8 mouse cellular contexts compared by ENCODE assay signal in genomic region chr13:108316487-108316903, GRCm38 (mm10). TPM values are rescaled to one million over a fixed set of nuclear protein-coding genes. Genes with fewer than 3 reads are reported as not detected.
A peak's percentile ranks its signal among the peaks of the same experiment; 100 is the strongest.
DNase-seq lines count a peak whose midpoint lies in the region; ATAC-seq and TF ChIP-seq lines count a peak whose summit lies in the region.

No protein-coding gene starts in this region.

- in situ Hi-C loops in CH12.LX (cut with MboI; ENCODE audit: low pct_ligation_motif_present, low pct_unique_long_range_greater_than_20kb, low sequenced_read_pairs), result loop anchor here (5.0 to 25.0 kb wide), 2 partner anchors 104 to 429 kb away; partner anchors contain the start of gene Elovl7

- H3K4me3 ChIP-seq in CH12.LX (replicated peaks in 1 of 3; ENCODE audit: low read depth in 2 of 3, low read length in 2 of 3, poor library complexity in 1 of 3), result peak overlapping the region; percentile 79 to 95 (median 87)
- H3K4me3 ChIP-seq in embryonic facial prominence, embryonic 15.5 days (replicated peaks), result peak overlapping the region; percentile 73
- H3K4me3 ChIP-seq in intestine, embryonic 14.5 days (ENCODE audit: low read depth, low read length), result peak overlapping the region; percentile 86
- H3K4me3 ChIP-seq in midbrain, embryonic 15.5 days, result peak overlapping the region; percentile 71

- peak overlapping the region; percentile 16 for H3K9ac ChIP-seq in CH12.LX (ENCODE audit: insufficient read depth, low read depth)
- peak overlapping the region; percentile 26; the same call in 1 of the 2 replicates for H3K9ac ChIP-seq in embryonic facial prominence, embryonic 15.5 days
- H3K9ac ChIP-seq in intestine, embryonic 14.5 days (ENCODE audit: low read length), result peak overlapping the region; percentile 72
- H3K9ac ChIP-seq in midbrain, embryonic 15.5 days, result peak overlapping the region; percentile 70

- H3K27me3 ChIP-seq in CH12.LX (replicated peaks), result no peaks in the 10 kb centered on the region
- no peaks in the 10 kb centered on the region for H3K27me3 ChIP-seq in embryonic facial prominence, embryonic 15.5 days
- no peaks in the 10 kb centered on the region for H3K27me3 ChIP-seq in intestine, embryonic 14.5 days (replicated peaks; ENCODE audit: control insufficient read depth, insufficient read depth, low read length)
- H3K27me3 ChIP-seq in midbrain, embryonic 15.5 days (replicated peaks), result no peaks in the 10 kb centered on the region

- no peak for TF ChIP-seq POLR2A in CH12.LX (IDR thresholded peaks at IDR 0.05; ENCODE audit: low read depth, low read length)

- 0 out of 2 replicates have a peak, but pooled peaks have one; percentile 18 for ATAC-seq in embryonic facial prominence, embryonic 15.5 days (ENCODE audit: insufficient number of reproducible peaks, low FRiP score, low TSS enrichment, low read depth)
- ATAC-seq in intestine, embryonic 14.5 days (replicated peaks; ENCODE audit: low FRiP score, low TSS enrichment, low read depth), result peak; percentile 69
- ATAC-seq in midbrain, embryonic 15.5 days (replicated peaks), result peak; percentile 38

- no peak overlapping the region for H3K27ac ChIP-seq in CH12.LX (ENCODE audit: insufficient read depth, low read depth)
- no peak overlapping the region for H3K27ac ChIP-seq in embryonic facial prominence, embryonic 15.5 days (replicated peaks)
- H3K27ac ChIP-seq in intestine, embryonic 14.5 days (ENCODE audit: low read depth), result no peak overlapping the region
- no peak overlapping the region for H3K27ac ChIP-seq in midbrain, embryonic 15.5 days

- H3K4me2 ChIP-seq in CH12.LX (ENCODE audit: insufficient read depth, low read depth, poor library complexity, severe bottlenecking), result peak overlapping the region; percentile 76
- H3K4me2 ChIP-seq in embryonic facial prominence, embryonic 15.5 days (replicated peaks), result peak overlapping the region; percentile 86
- peak overlapping the region; percentile 96 for H3K4me2 ChIP-seq in intestine, embryonic 14.5 days (ENCODE audit: low read length)
- peak overlapping the region; percentile 89 for H3K4me2 ChIP-seq in midbrain, embryonic 15.5 days

- H3K9me3 ChIP-seq in CH12.LX (replicated peaks; ENCODE audit: low read length), result peaks cover 2% of the 10 kb centered on the region
- H3K9me3 ChIP-seq in embryonic facial prominence, embryonic 15.5 days (replicated peaks), result no peaks in the 10 kb centered on the region
- H3K9me3 ChIP-seq in intestine, embryonic 14.5 days (ENCODE audit: control insufficient read depth, low read length), result no peaks in the 10 kb centered on the region
- H3K9me3 ChIP-seq in midbrain, embryonic 15.5 days, result no peaks in the 10 kb centered on the region

- TF ChIP-seq EP300 in CH12.LX (IDR thresholded peaks at IDR 0.05; ENCODE audit: low read length), result no peak

- dilution Hi-C loops in CH12.LX (cut with MboI; ENCODE audit: extremely low pct_ligation_motif_present, extremely low pct_unique_long_range_greater_than_20kb, low sequenced_read_pairs), result no loop called here

- WGBS in embryonic facial prominence, embryonic 15.5 days, result under 1% methylated on average over 32 of the region's 32 CpGs
- under 1% methylated on average over 32 of the region's 32 CpGs for WGBS in intestine, embryonic 14.5 days
- WGBS in midbrain, embryonic 15.5 days, result under 1% methylated on average over 32 of the region's 32 CpGs

- peaks cover 0 to 11% of the 10 kb centered on the region in 2 experiments for H3K36me3 ChIP-seq in CH12.LX (replicated peaks in 1 of 2; ENCODE audit: control insufficient read depth in 1 of 2, insufficient read depth in 1 of 2, low read length in 1 of 2)
- no peaks in the 10 kb centered on the region for H3K36me3 ChIP-seq in embryonic facial prominence, embryonic 15.5 days
- no peaks in the 10 kb centered on the region for H3K36me3 ChIP-seq in intestine, embryonic 14.5 days (ENCODE audit: control insufficient read depth, insufficient read depth, low read length)
- no peaks in the 10 kb centered on the region for H3K36me3 ChIP-seq in midbrain, embryonic 15.5 days (replicated peaks)

- no peak for TF ChIP-seq CTCF in CH12.LX (conservative IDR thresholded peaks at IDR 0.05 in 1 of 2, IDR thresholded peaks at IDR 0.05 in 1 of 2; ENCODE audit: low read depth in 2 of 2, low read length in 2 of 2)

- TF ChIP-seq RAD21 in CH12.LX (IDR thresholded peaks at IDR 0.05; ENCODE audit: low read depth, low read length), result no peak

- H3K4me1 ChIP-seq in CH12.LX (ENCODE audit: control insufficient read depth in 1 of 2, insufficient read depth in 2 of 2), result peaks cover 3 to 20% of the 10 kb centered on the region in 2 experiments; a peak in 3 of 4 replicates
- H3K4me1 ChIP-seq in embryonic facial prominence, embryonic 15.5 days, result peaks cover 16% of the 10 kb centered on the region; the same call in 1 of the 2 replicates
- H3K4me1 ChIP-seq in intestine, embryonic 14.5 days (replicated peaks; ENCODE audit: control insufficient read depth, insufficient read depth, low read length), result peaks cover 3% of the 10 kb centered on the region
- peaks cover 13% of the 10 kb centered on the region for H3K4me1 ChIP-seq in midbrain, embryonic 15.5 days

- 0 out of 2 replicates have a peak, but pooled peaks cover 3% of the 10 kb centered on the region for H3K79me2 ChIP-seq in CH12.LX (replicated peaks; ENCODE audit: control insufficient read depth, extremely low read depth, insufficient read depth, poor library complexity, severe bottlenecking)

- peak; percentile 6 for DNase-seq in cerebellum, adult 11 months
- no peak for DNase-seq in cerebellum, postnatal 10 days
- DNase-seq in CH12.LX (ENCODE audit: extremely low read depth), result peak; percentile 49
- DNase-seq in intestine, embryonic 14.5 days (ENCODE audit: low spot score), result no peak
- peak; percentile 56 for DNase-seq in thymus, postnatal 4 days
- no peak for DNase-seq in layer of hippocampus, postnatal 36 days

TF ChIP-seq in CH12.LX, 34 proteins besides CTCF, POLR2A, EP300 and RAD21:
- peak; percentile 42; the same call in 1 of the 2 replicates for TF ChIP-seq SIN3A (IDR thresholded peaks at IDR 0.05; ENCODE audit: low read length)
- no peak for TF ChIP-seq BHLHE40 (IDR thresholded peaks at IDR 0.05; ENCODE audit: low read depth, low read length)
- TF ChIP-seq HCFC1 (IDR thresholded peaks at IDR 0.05; ENCODE audit: low read depth, low read length), result peak; percentile 5; the same call in 1 of the 2 replicates

RNA-seq across cellular contexts. Expression of gene Depdc1b, which starts 0.4 kb away (rescaled TPM):
- total RNA-seq in CH12.LX (2012; rRNA removed) (11.1 and 12.8 TPM in 2 replicates), CH12.LX (2014; rRNA removed) (16.3 and 17.8 TPM in 2 replicates)
- polyA plus RNA-seq in CH12.LX (2012; ENCODE audit: insufficient read length, low read depth), result 13.8 and 15.7 TPM in 2 replicates
- 5.4 and 6.0 TPM in 2 replicates for polyA plus RNA-seq in embryonic facial prominence, embryonic 15.5 days (2015; fragmentation: Nextera tagmentation; extraction: Ambion mirVana)
- polyA plus RNA-seq in intestine, embryonic 14.5 days (2014; fragmentation: Nextera tagmentation; extraction: Ambion mirVana), result 7.3 and 8.3 TPM in 2 replicates
- polyA plus RNA-seq in midbrain, embryonic 15.5 days (2015; fragmentation: Nextera tagmentation; extraction: Ambion mirVana), result 1.8 and 2.4 TPM in 2 replicates
- under 1 TPM; 0.56 to 0.85 TPM for total RNA-seq in layer of hippocampus, postnatal 36 days (2021)

Comparison
In these comparisons a context has a peak if more than half of its experiments do, and no peak if none do; other contexts are left out.
1. DNase-seq: peak in cerebellum, adult 11 months (single experiment), CH12.LX (single experiment) and thymus, postnatal 4 days (single experiment); none in cerebellum, postnatal 10 days (0 of 2), intestine, embryonic 14.5 days (single experiment) and layer of hippocampus, postnatal 36 days (0 of 2).
2. H3K9ac ChIP-seq: peak in every context shown above with its lines; median percentile 72 in intestine, embryonic 14.5 days; 70 in midbrain, embryonic 15.5 days; 26 in embryonic facial prominence, embryonic 15.5 days; 16 in CH12.LX.
3. ATAC-seq: peak in every context shown above with its lines; median percentile 69 in intestine, embryonic 14.5 days; 38 in midbrain, embryonic 15.5 days; 18 in embryonic facial prominence, embryonic 15.5 days.
4. Peak in every context shown above with its lines, with median percentiles within 50 percentile points of each other: H3K4me2 ChIP-seq and H3K4me3 ChIP-seq.